Mouse (Mus musculus) G1E (cell line): ENCODE results near the gene Pigs. TPM values are rescaled to one million over a fixed set of nuclear protein-coding genes. Genes with fewer than 3 reads are reported as not detected.

ENCODE experiments used
- ATAC-seq: 2 replicates; pipeline ENCODE4 v1.8.0; 2016; ENCODE audit warnings: mild to moderate bottlenecking; ENCODE audit not compliant: insufficient number of reproducible peaks, poor library complexity, low FRiP score, severe bottlenecking; ENCODE audit errors: extremely low read depth
- DNase-seq: peaks from one replicate; pipeline ENCODE4 v3.0.0; 2012; ENCODE audit warnings: low spot score
- H3K27me3 ChIP-seq: 2 replicates; pipeline ENCODE4 v1.6.1; 2012; ENCODE audit warnings: mild to moderate bottlenecking, low read length, inconsistent platforms; ENCODE audit not compliant: insufficient read depth
- H3K36me3 ChIP-seq: replicated peaks from 2 replicates; pipeline ENCODE3; 2012; ENCODE audit warnings: mild to moderate bottlenecking, inconsistent platforms
- H3K4me1 ChIP-seq: 2 replicates; pipeline ENCODE4 v1.6.1; 2012; ENCODE audit warnings: low read depth, low read length, inconsistent platforms, mixed read lengths; ENCODE audit not compliant: insufficient read depth
- H3K4me3 ChIP-seq: 2 replicates; pipeline ENCODE4 v1.5.1; 2012; ENCODE audit warnings: low read depth, mild to moderate bottlenecking, inconsistent platforms, low read length, moderate library complexity, mixed read lengths
- H3K9me3 ChIP-seq: replicated peaks from 2 replicates; pipeline ENCODE4 v1.6.1; 2012; ENCODE audit warnings: inconsistent platforms
- CTCF ChIP-seq: IDR thresholded peaks from 2 replicates; pipeline ENCODE4 v1.5.1; 2012; ENCODE audit warnings: low read depth, low read length, inconsistent platforms, mixed read lengths
- GATA1 ChIP-seq: IDR thresholded peaks from 2 replicates; pipeline ENCODE4 v1.6.1; 2012; ENCODE audit warnings: borderline replicate concordance, low read length, inconsistent platforms, mixed read lengths
- GATA2 ChIP-seq: IDR thresholded peaks from 2 replicates; pipeline ENCODE4 v1.6.1; 2012; ENCODE audit warnings: low read depth, low read length, inconsistent platforms, borderline replicate concordance
- POLR2AphosphoS5 ChIP-seq: IDR thresholded peaks from 2 replicates; pipeline ENCODE4 v1.6.1; 2012; ENCODE audit warnings: low read depth, low read length, inconsistent platforms; ENCODE audit not compliant: insufficient replicate concordance
- TAL1 ChIP-seq: conservative IDR thresholded peaks from 2 replicates; pipeline ENCODE4 v1.6.1; 2012; ENCODE audit warnings: low read depth, low read length, inconsistent platforms, mixed read lengths
- polyA plus RNA-seq: library from polyadenylated mRNA; stranded (reverse); fragments of >175 nt; gene quantifications from 2 replicates; pipeline ENCODE4 v1.2.3, GENCODE M21; 2012
- total RNA-seq, 2 experiments: library from RNA; stranded (forward) in 1 of 2; stranded (reverse) in 1 of 2; fragments of 200-1000 nt in 1 of 2; fragments of >200 nt in 1 of 2; fragmentation: Nextera tagmentation in 1 of 2; gene quantifications; 2 replicates each; pipeline ENCODE4 v1.2.3; 2014 to 2017

Pigs gene
- total RNA-seq (2014; fragmentation: Nextera tagmentation), result 30.5 and 36.8 TPM in 2 replicates
- 13.9 and 14.1 TPM in 2 replicates for total RNA-seq (2017)
- polyA plus RNA-seq, result 60.4 and 74.5 TPM in 2 replicates

- no peaks in the 10 kb centered on the region for H3K9me3 ChIP-seq
- peaks cover 25% of the 10 kb centered on the region for H3K4me1 ChIP-seq
- H3K36me3 ChIP-seq, result peaks cover 56% of the 10 kb centered on the region
- peak within 1 kb of the TSS; percentile 97 for H3K4me3 ChIP-seq
- ATAC-seq (peak; percentile 98), DNase-seq (peak; percentile 99)
- H3K27me3 ChIP-seq, result peaks cover 3% of the 10 kb centered on the region; the same call in 1 of the 2 replicates
- no peak for TF ChIP-seq GATA2
- no peak for TF ChIP-seq GATA1
- TF ChIP-seq CTCF, result no peak
- no peak for TF ChIP-seq TAL1
These were observed at the start of gene Pigs for GRCm38 (mm10) chr11:78327634-78328511. TSS of gene Pigs (plus strand) at chr11:78328415.

GRCm38 (mm10) chr11:78278853-78279252, 49.4 kb upstream of the Pigs start:
- TF ChIP-seq POLR2AphosphoS5, result no peak
- TF ChIP-seq CTCF, result no peak
- TF ChIP-seq GATA2, result no peak
- no peak for TF ChIP-seq GATA1
- no peak for TF ChIP-seq TAL1
- no peaks in the 10 kb centered on the region for H3K9me3 ChIP-seq
- no peak overlapping the region for H3K4me3 ChIP-seq
- ATAC-seq (no peak), DNase-seq (no peak)
- peaks cover 4% of the 10 kb centered on the region for H3K4me1 ChIP-seq
- H3K36me3 ChIP-seq, result peaks cover 99% of the 10 kb centered on the region
- no peaks in the 10 kb centered on the region for H3K27me3 ChIP-seq

GRCm38 (mm10) chr11:78279586-78279985, 48.6 kb upstream of the Pigs start:
- ATAC-seq (no peak), DNase-seq (no peak)
- H3K9me3 ChIP-seq, result no peaks in the 10 kb centered on the region
- TF ChIP-seq POLR2AphosphoS5, result no peak
- no peak for TF ChIP-seq GATA2
- TF ChIP-seq CTCF, result no peak
- no peak for TF ChIP-seq TAL1
- no peak for TF ChIP-seq GATA1
- peaks cover 99% of the 10 kb centered on the region for H3K36me3 ChIP-seq
- H3K4me3 ChIP-seq, result no peak overlapping the region
- H3K27me3 ChIP-seq, result no peaks in the 10 kb centered on the region
- peaks cover 4% of the 10 kb centered on the region; the same call in 1 of the 2 replicates for H3K4me1 ChIP-seq

- H3K4me3 ChIP-seq, result no peak overlapping the region
- TF ChIP-seq GATA2 (no peak), GATA1 (no peak), TAL1 (no peak), POLR2AphosphoS5 (no peak), CTCF (no peak)
- H3K36me3 ChIP-seq, result peaks cover 94% of the 10 kb centered on the region
- H3K4me1 ChIP-seq, result no peaks in the 10 kb centered on the region
- no peaks in the 10 kb centered on the region for H3K27me3 ChIP-seq
- DNase-seq, result no peak
- H3K9me3 ChIP-seq, result no peaks in the 10 kb centered on the region
- no peak for ATAC-seq
These were observed 39.0 kb upstream of the Pigs start for GRCm38 (mm10) chr11:78289146-78289763.

- Histone ChIP-seq H3K27me3 (no peaks in the 10 kb centered on the region), H3K9me3 (no peaks in the 10 kb centered on the region), H3K4me1 (no peaks in the 10 kb centered on the region), H3K4me3 (no peak within 1 kb of the TSS), H3K36me3 (peaks cover 88% of the 10 kb centered on the region)
- TF ChIP-seq GATA1 (no peak), TAL1 (no peak), CTCF (no peak), GATA2 (no peak), POLR2AphosphoS5 (no peak)
- no peak for ATAC-seq
- DNase-seq, result no peak
These were observed 37.6 kb upstream of the Pigs start, which contains the start of gene BC030499 for GRCm38 (mm10) chr11:78290654-78291053. TSS of gene BC030499 (plus strand) at chr11:78290841.

GRCm38 (mm10) chr11:78294585-78294984, 33.6 kb upstream of the Pigs start:
- Histone ChIP-seq H3K4me1 (no peaks in the 10 kb centered on the region), H3K36me3 (peaks cover 55% of the 10 kb centered on the region), H3K4me3 (no peak overlapping the region), H3K9me3 (no peaks in the 10 kb centered on the region), H3K27me3 (no peaks in the 10 kb centered on the region)
- TF ChIP-seq GATA2, result no peak
- TF ChIP-seq TAL1, result no peak
- no peak for TF ChIP-seq POLR2AphosphoS5
- no peak for TF ChIP-seq GATA1
- no peak for TF ChIP-seq CTCF
- ATAC-seq (no peak), DNase-seq (no peak)
